Mouse (Mus musculus): ENCODE data around the gene Apoa1. TPM values are rescaled to one million over a fixed set of nuclear protein-coding genes. Genes with fewer than 3 reads are reported as not detected.

Apoa1 gene
- polyA plus RNA-seq, 1 experiment from 2014 or later: 3.7 TPM

- ATAC-seq (no peak), DNase-seq (ENCODE audit: low spot score) (no peak)
- no peaks in the 10 kb centered on the region for H3K36me3 ChIP-seq (ENCODE audit: insufficient read depth, low read length)
- H3K27ac ChIP-seq (ENCODE audit: low read length): no peak overlapping the region
- TF ChIP-seq EP300 (IDR thresholded peaks at IDR 0.05): no peak
- no peak for TF ChIP-seq CTCF (IDR thresholded peaks at IDR 0.05)
- no peak overlapping the region for H3K9ac ChIP-seq (replicated peaks; ENCODE audit: low read depth)
- H3K27me3 ChIP-seq (replicated peaks; ENCODE audit: insufficient read depth, low read length): 0 out of 2 replicates have a peak, but pooled peaks cover 4% of the 10 kb centered on the region
- H3K4me3 ChIP-seq (ENCODE audit: low read depth, low read length): no peak overlapping the region
- H3K4me1 ChIP-seq (ENCODE audit: insufficient read depth, low read depth, low read length): peaks cover 2% of the 10 kb centered on the region; the same call in 1 of the 2 replicates
- no peaks in the 10 kb centered on the region for H3K9me3 ChIP-seq (ENCODE audit: low read length)
- H3K4me2 ChIP-seq (replicated peaks; ENCODE audit: low read depth, low read length): no peak overlapping the region
- 89% methylated on average over 6 of the region's 6 CpGs for WGBS
These were observed 6.8 kb downstream of the Apoa1 start for GRCm38 (mm10) chr9:46235196-46235595.

- Histone ChIP-seq H3K27me3 (replicated peaks; ENCODE audit: insufficient read depth, low read length) (0 out of 2 replicates have a peak, but pooled peaks cover 4% of the 10 kb centered on the region), H3K4me1 (ENCODE audit: insufficient read depth, low read depth, low read length) (peaks cover under 1% of the 10 kb centered on the region; the same call in 1 of the 2 replicates), H3K36me3 (ENCODE audit: insufficient read depth, low read length) (no peaks in the 10 kb centered on the region), H3K9ac (replicated peaks; ENCODE audit: low read depth) (no peak within 1 kb of the TSS), H3K4me3 (ENCODE audit: low read depth, low read length) (no peak within 1 kb of the TSS), H3K4me2 (replicated peaks; ENCODE audit: low read depth, low read length) (no peak within 1 kb of the TSS), H3K9me3 (ENCODE audit: low read length) (no peaks in the 10 kb centered on the region), H3K27ac (ENCODE audit: low read length) (no peak within 1 kb of the TSS)
- TF ChIP-seq CTCF (IDR thresholded peaks at IDR 0.05) (no peak), EP300 (IDR thresholded peaks at IDR 0.05) (no peak)
- DNase-seq (ENCODE audit: low spot score): no peak
- ATAC-seq: no peak
These were observed 7.0 kb downstream of the Apoa1 start, which contains the start of gene Apoc3 for GRCm38 (mm10) chr9:46235596-46235648. Gene Apoc3, minus strand, starts transcription at chr9:46235636.

- H3K27ac ChIP-seq (ENCODE audit: low read length): no peak overlapping the region
- H3K4me1 ChIP-seq (ENCODE audit: insufficient read depth, low read depth, low read length): no peaks in the 10 kb centered on the region
- H3K4me2 ChIP-seq (replicated peaks; ENCODE audit: low read depth, low read length): no peak overlapping the region
- WGBS: 48% methylated on average over 4 of the region's 4 CpGs
- 0 out of 2 replicates have a peak, but pooled peaks cover 2% of the 10 kb centered on the region for H3K27me3 ChIP-seq (replicated peaks; ENCODE audit: insufficient read depth, low read length)
- no peaks in the 10 kb centered on the region for H3K36me3 ChIP-seq (ENCODE audit: insufficient read depth, low read length)
- TF ChIP-seq EP300 (IDR thresholded peaks at IDR 0.05): no peak
- no peak for TF ChIP-seq CTCF (IDR thresholded peaks at IDR 0.05)
- H3K9ac ChIP-seq (replicated peaks; ENCODE audit: low read depth): no peak overlapping the region
- H3K9me3 ChIP-seq (ENCODE audit: low read length): no peaks in the 10 kb centered on the region
- H3K4me3 ChIP-seq (ENCODE audit: low read depth, low read length): no peak overlapping the region
- ATAC-seq: no peak
- DNase-seq (ENCODE audit: low spot score): no peak
These were observed 7.3 kb downstream of the Apoa1 start for GRCm38 (mm10) chr9:46235649-46236048.

GRCm38 (mm10) chr9:46238850-46239249 lies 10.5 kb downstream of the Apoa1 start:
- Histone ChIP-seq H3K27me3 (replicated peaks; ENCODE audit: insufficient read depth, low read length) (no peaks in the 10 kb centered on the region), H3K36me3 (ENCODE audit: insufficient read depth, low read length) (no peaks in the 10 kb centered on the region), H3K9ac (replicated peaks; ENCODE audit: low read depth) (no peak overlapping the region), H3K4me1 (ENCODE audit: insufficient read depth, low read depth, low read length) (no peaks in the 10 kb centered on the region), H3K4me3 (ENCODE audit: low read depth, low read length) (no peak overlapping the region), H3K4me2 (replicated peaks; ENCODE audit: low read depth, low read length) (no peak overlapping the region), H3K27ac (ENCODE audit: low read length) (no peak overlapping the region), H3K9me3 (ENCODE audit: low read length) (no peaks in the 10 kb centered on the region)
- no peak for DNase-seq (ENCODE audit: low spot score)
- TF ChIP-seq CTCF (IDR thresholded peaks at IDR 0.05): no peak
- no peak for TF ChIP-seq EP300 (IDR thresholded peaks at IDR 0.05)
- WGBS: 79% methylated on average over 7 of the region's 7 CpGs
- no peak for ATAC-seq

GRCm38 (mm10) chr9:46240526-46241153 lies 12.3 kb downstream of the Apoa1 start, which contains the start of gene Apoa4:
Gene Apoa4, plus strand, starts transcription at chr9:46240696.
- no peaks in the 10 kb centered on the region for H3K36me3 ChIP-seq (ENCODE audit: insufficient read depth, low read length)
- H3K27me3 ChIP-seq (replicated peaks; ENCODE audit: insufficient read depth, low read length): no peaks in the 10 kb centered on the region
- no peak within 1 kb of the TSS for H3K4me2 ChIP-seq (replicated peaks; ENCODE audit: low read depth, low read length)
- no peak within 1 kb of the TSS for H3K4me3 ChIP-seq (ENCODE audit: low read depth, low read length)
- 55% methylated on average over 7 of the region's 7 CpGs for WGBS
- H3K4me1 ChIP-seq (ENCODE audit: insufficient read depth, low read depth, low read length): no peaks in the 10 kb centered on the region
- no peaks in the 10 kb centered on the region for H3K9me3 ChIP-seq (ENCODE audit: low read length)
- no peak within 1 kb of the TSS for H3K27ac ChIP-seq (ENCODE audit: low read length)
- ATAC-seq: no peak
- no peak within 1 kb of the TSS for H3K9ac ChIP-seq (replicated peaks; ENCODE audit: low read depth)
- no peak for DNase-seq (ENCODE audit: low spot score)
- TF ChIP-seq CTCF (IDR thresholded peaks at IDR 0.05) (no peak), EP300 (IDR thresholded peaks at IDR 0.05) (no peak)

GRCm38 (mm10) chr9:46241818-46242217 lies 13.4 kb downstream of the Apoa1 start:
- 46% methylated on average over 2 of the region's 2 CpGs for WGBS
- DNase-seq (ENCODE audit: low spot score) (no peak), ATAC-seq (no peak)
- no peak overlapping the region for H3K4me3 ChIP-seq (ENCODE audit: low read depth, low read length)
- H3K9ac ChIP-seq (replicated peaks; ENCODE audit: low read depth): no peak overlapping the region
- no peaks in the 10 kb centered on the region for H3K27me3 ChIP-seq (replicated peaks; ENCODE audit: insufficient read depth, low read length)
- no peaks in the 10 kb centered on the region for H3K9me3 ChIP-seq (ENCODE audit: low read length)
- TF ChIP-seq EP300 (IDR thresholded peaks at IDR 0.05) (no peak), CTCF (IDR thresholded peaks at IDR 0.05) (no peak)
- no peak overlapping the region for H3K27ac ChIP-seq (ENCODE audit: low read length)
- H3K36me3 ChIP-seq (ENCODE audit: insufficient read depth, low read length): no peaks in the 10 kb centered on the region
- H3K4me2 ChIP-seq (replicated peaks; ENCODE audit: low read depth, low read length): no peak overlapping the region
- no peaks in the 10 kb centered on the region for H3K4me1 ChIP-seq (ENCODE audit: insufficient read depth, low read depth, low read length)

GRCm38 (mm10) chr9:46243122-46243521 lies 14.7 kb downstream of the Apoa1 start:
- Histone ChIP-seq H3K4me1 (ENCODE audit: insufficient read depth, low read depth, low read length) (no peaks in the 10 kb centered on the region), H3K4me3 (ENCODE audit: low read depth, low read length) (no peak overlapping the region), H3K9ac (replicated peaks; ENCODE audit: low read depth) (no peak overlapping the region), H3K9me3 (ENCODE audit: low read length) (no peaks in the 10 kb centered on the region), H3K27ac (ENCODE audit: low read length) (no peak overlapping the region), H3K4me2 (replicated peaks; ENCODE audit: low read depth, low read length) (no peak overlapping the region), H3K36me3 (ENCODE audit: insufficient read depth, low read length) (no peaks in the 10 kb centered on the region), H3K27me3 (replicated peaks; ENCODE audit: insufficient read depth, low read length) (no peaks in the 10 kb centered on the region)
- WGBS: 65% methylated on average over 4 of the region's 4 CpGs
- DNase-seq (ENCODE audit: low spot score): no peak
- ATAC-seq: no peak
- no peak for TF ChIP-seq CTCF (IDR thresholded peaks at IDR 0.05)
- no peak for TF ChIP-seq EP300 (IDR thresholded peaks at IDR 0.05)
